Mouse (Mus musculus) frontal cortex, postnatal 25 days (tissue): ENCODE measurements at regions not wholly inside any gene's neighbourhood (a gene's known extent, or its start where the extent isn't known, plus 50 kb on each side); places are given as distances from the start of the nearest gene placed in this dataset.

Experiments used
- DNase-seq, 2 experiments: peaks; one replicate each; pipeline ENCODE4 v3.0.0; 2022; ENCODE audit warnings: low spot score in 2 of 2

DNA sequence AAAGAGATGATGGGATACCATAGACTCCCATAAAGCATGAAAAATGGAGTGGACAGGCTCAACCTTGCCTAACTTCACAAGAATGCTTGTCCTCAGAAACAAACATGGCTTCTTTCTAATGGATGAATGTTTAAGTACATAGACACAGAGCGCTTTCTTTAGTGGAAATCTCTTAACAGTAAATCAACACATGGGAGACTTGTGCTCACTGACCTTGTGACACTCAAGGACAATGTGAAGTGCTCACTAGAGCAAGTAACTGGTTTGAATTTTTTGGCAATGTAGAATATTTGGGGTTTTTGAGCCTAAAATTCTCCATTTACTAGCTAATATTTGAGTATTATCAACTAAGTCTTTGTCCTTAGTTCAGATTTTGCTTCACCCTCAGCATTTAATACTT, 88.0 kb downstream of the Tent5c start:
- DNase-seq: no peak

GRCm38 (mm10) chr3:100397491-100397890, 91.6 kb downstream of the Tent5c start:
- DNase-seq: no peak

DNA sequence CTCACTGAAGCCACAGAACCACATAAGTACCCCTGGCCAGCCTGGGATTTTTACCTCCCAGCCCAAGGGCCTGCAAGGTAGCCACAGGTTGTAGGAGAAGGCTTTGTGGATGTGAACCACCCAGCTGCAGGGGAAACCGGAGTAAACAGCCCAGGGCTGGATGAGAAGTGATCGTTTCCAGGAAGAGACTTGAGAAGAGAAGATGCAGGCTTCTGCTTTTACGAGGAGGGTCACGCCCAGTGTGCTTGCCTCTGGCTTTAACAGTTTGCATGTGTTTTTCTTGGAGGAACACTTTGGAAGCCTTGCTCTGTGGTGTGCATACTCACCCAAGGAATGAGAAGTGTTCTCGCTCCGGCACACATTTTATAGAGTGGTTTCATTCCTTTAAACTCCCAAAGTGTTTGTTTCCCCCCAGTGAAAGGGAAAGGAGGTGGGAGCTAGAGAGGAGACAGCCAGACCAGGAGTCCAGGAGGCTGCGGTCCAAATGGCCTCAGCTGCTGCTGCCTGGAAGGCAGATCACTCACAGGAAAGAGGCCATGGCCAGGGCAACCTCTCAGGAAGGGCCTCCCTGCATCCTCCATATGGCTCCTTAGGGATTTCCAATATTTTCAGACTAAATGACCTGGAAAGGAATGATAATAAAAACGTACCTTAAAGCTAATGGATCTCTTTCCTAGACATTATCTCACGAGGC, 94.1 kb downstream of the Tent5c start:
- DNase-seq: no peak

- DNase-seq: no peak
Measured at GRCm38 (mm10) chr3:100393956-100394355, 95.2 kb downstream of the Tent5c start.

DNA sequence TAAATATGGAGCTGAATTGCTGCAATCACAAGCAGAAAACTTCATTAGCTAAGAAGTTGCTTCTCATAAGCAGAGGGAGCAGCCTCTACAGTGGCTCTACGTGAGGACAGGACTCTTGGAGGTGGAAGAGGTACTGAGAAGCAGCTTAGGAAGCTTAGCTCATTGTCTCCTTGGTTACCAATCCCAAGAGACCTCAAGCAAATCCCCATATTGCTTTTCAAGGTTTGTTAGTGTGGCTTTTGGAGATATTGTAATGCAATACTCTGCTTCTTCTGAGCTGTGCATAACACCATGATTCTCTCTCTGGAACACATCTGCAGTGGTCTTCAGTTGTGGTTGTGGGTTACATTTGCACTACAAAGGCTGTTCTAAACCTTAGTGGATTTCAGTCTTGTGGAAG, 106.9 kb downstream of the Tent5c start:
- DNase-seq: no peak

DNA sequence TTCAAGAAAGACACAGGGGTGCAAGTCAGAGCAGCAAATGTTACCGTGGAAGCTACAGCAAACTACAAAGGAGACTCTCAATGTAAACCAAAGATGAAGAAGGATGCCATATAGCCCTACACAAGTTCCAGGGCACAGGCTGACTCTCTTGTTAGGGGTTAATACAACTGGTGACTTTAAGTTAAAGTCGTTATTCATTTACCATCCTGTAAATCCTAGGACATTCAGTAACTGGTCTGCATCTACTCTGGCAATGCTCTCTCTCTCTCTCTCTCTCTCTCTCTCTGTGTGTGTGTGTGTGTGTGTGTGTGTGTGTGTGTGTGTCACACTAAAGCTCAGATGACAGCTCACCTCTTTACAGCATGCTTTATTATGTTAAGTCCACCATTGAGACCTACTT, 107.8 kb downstream of the Tent5c start:
- DNase-seq: no peak

GRCm38 (mm10) chr3:100376162-100376561, 113.0 kb downstream of the Tent5c start:
- no peak for DNase-seq

DNA sequence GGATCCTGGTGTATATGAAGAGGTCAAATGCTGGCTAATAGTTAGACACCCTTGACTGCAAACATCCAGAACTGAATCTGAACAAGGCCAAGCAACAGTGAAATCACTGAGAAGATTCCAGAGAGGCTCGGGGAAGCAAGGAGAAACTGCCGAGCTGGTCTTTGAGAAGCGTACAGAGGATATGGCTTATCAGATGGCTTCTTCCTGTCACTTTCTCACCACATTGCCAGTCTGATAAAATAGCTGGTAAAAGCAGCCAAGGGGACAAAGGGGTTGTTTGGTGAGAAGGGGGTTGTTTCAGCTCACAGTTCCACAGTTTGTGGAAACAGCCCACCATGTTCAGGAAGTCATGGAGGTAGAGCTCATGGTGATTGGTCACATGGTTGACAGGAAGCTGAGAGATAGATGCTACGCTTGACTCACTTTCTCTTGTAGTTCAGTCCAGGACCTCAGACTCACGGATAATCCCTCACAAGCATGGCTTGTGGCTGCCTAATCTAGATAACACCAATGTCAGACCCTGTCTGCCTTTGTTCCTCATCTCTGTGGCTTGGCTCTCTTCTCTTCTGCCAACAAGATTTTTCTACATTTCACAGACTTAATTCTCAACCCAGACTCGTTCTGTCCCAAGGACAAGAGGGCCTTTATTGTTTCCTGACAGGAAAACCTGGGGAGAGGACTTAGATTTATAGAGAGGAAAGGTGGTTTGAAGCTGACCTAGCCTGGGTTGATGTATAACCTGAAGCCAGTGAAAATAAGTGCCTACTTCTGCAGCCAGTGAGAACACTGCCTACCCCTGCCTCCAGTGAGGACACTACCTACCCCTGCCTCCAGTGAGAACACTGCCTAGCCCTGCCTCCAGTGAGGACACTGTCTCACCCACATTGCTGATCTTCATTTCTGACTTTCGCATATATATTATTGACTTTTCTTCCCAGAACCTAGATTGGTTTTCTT, 122.0 kb downstream of the Tent5c start:
- no peak for DNase-seq

DNA sequence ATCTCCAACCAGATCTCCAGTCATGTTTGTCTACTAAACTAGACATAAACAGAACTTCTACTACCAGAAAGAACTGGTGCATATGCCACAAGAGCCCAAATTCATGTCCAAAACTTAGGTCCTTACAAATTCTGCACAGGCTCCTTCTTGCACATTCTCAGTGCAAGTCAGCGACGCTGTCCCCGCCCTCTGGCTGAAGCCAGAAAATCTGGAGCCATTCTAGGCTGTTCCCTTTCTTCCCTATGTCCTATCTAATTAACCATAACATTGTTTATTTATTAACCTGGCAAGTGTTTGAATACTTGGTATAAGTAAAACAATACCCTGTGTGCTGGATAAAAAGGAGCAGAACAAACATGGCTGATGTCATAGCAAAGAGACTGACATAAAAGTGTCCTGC, 122.7 kb downstream of the Tent5c start:
- no peak for DNase-seq

- no peak for DNase-seq
Measured at GRCm38 (mm10) chr3:100365354-100365945, 123.7 kb downstream of the Tent5c start.

DNA sequence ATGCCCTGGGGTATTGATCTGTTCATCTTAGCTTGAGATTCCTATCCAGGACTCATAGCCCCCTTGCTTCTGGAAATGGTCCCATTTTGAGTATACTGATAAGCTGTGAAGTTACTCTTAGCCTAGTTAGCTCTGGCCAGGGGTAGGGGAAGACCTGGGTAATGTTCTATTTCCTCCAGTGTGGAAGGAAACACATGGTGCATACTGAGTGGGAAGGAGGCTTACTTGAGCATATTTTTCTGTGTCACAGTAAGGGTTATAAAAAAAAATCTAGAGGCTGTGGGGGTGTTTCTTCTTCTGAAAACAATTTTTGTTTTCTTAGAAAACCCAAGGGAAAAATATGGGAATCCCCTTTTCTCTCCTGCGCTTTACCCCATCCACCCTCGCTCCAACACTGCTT, 124.4 kb downstream of the Tent5c start:
- no peak for DNase-seq

DNA sequence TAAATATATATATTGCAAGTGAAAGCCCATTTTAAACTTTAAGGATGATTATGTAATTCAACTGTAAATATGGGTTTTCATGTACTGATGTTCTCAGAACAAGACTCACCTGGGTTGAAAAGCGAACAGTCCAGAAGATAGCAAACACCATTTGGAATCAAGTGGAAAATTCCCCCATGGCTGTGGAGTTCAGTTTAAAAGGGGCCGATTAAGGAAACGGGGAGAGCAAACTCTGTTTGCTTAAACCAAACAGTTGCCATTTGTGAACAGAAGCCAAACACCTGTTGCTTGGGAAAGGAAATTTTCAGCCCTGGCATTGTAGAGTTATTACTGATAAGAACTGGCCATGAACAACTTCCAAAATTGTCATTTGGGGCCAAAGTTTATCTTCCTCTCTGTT, 126.1 kb downstream of the Tent5c start:
- no peak for DNase-seq

- DNase-seq: no peak
Measured at GRCm38 (mm10) chr3:100360019-100360418, 129.1 kb downstream of the Tent5c start.

DNA sequence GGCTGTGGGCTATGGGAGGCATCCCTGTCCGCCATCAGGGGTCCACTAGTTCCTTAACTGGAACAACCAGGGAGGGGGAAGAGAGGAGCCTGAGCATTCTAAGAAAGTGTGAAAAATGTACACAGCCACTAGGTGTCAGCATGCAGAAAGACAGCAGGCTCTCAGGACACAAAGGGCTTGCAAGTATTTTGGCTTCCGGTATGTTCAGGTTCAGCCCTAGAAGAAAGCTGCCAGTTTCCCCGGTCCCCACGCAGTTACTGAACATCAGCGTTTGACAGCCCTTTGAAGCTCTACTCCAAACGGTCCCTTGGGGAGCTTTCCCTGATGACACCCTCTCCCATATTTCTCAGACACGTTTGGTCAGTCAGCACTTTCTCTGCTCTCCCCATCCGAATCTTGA, 130.1 kb downstream of the Tent5c start:
- peak; percentile 19 to 32 for DNase-seq

GRCm38 (mm10) chr3:100333478-100333877, 155.6 kb downstream of the Tent5c start:
- no peak for DNase-seq

- no peak for DNase-seq
Measured at GRCm38 (mm10) chr3:100318357-100318756, 156.2 kb upstream of the Wdr3 start.

- DNase-seq: no peak
Measured at GRCm38 (mm10) chr3:100287818-100288217, 125.6 kb upstream of the Wdr3 start.

DNA sequence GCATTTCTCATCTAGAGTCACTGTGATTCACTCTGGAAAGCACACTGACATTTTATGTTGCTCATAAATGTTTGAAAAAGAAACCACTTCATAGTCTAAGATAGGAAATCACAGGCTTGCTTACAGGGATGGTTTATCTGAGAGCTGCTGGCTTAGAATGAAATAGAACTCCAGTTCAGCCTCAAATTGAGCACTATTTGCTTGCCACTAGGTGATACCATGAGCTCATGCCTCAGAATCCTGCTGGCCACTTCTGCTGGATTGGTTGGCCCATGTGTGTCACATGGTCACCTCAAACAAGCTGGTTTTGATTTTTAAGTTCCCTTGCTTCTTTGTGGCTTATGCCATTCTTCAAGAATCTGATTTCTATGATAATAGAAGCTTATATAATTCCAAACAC, 104.8 kb upstream of the Wdr3 start:
- DNase-seq: no peak

- no peak for DNase-seq
Measured at GRCm38 (mm10) chr3:100264991-100265390, 102.8 kb upstream of the Wdr3 start.
